Mouse (Mus musculus) brain, adult 2 months (tissue): ENCODE data around the gene Memo1.
A peak's percentile ranks its signal among the peaks of the same experiment; 100 is the strongest.
"Not testable (repeated sequence)": the region's sequence is repeated elsewhere in the genome, so short reads cannot be mapped to it uniquely, and the experiment has no call there.

Experiments
- DNase-seq: peaks from one replicate; pipeline ENCODE4 v3.0.0; 2011; ENCODE audit warnings: low read depth, low spot score

Gene Memo1

GRCm38 (mm10) chr17:74264333-74265155, 30.8 kb downstream of the Memo1 start:
- peak; percentile 29 for DNase-seq

- no peak for DNase-seq
Observed at GRCm38 (mm10) chr17:74262415-74262814, 32.9 kb downstream of the Memo1 start.

- DNase-seq, result no peak
Observed at GRCm38 (mm10) chr17:74245284-74245683, 50.0 kb downstream of the Memo1 start.

GRCm38 (mm10) chr17:74242788-74243187, 52.5 kb downstream of the Memo1 start:
- no peak for DNase-seq

GRCm38 (mm10) chr17:74240322-74240721, 55.0 kb downstream of the Memo1 start:
- no peak for DNase-seq

GRCm38 (mm10) chr17:74228131-74228759, 67.1 kb downstream of the Memo1 start:
- no peak for DNase-seq

- DNase-seq, result no peak
Observed at GRCm38 (mm10) chr17:74217304-74217703, 78.0 kb downstream of the Memo1 start.

GRCm38 (mm10) chr17:74212831-74213524, 82.3 kb downstream of the Memo1 start:
- DNase-seq, result not testable (repeated sequence)

GRCm38 (mm10) chr17:74209143-74209908, 86.0 kb downstream of the Memo1 start:
- no peak for DNase-seq

- DNase-seq, result peak; percentile 44
Observed at GRCm38 (mm10) chr17:74195943-74196342, 99.4 kb downstream of the Memo1 start.

GRCm38 (mm10) chr17:74194755-74195154, 100.6 kb downstream of the Memo1 start:
- peak; percentile 24 for DNase-seq

GRCm38 (mm10) chr17:74193463-74193862, 101.9 kb downstream of the Memo1 start:
- peak; percentile 69 for DNase-seq

- DNase-seq, result no peak
Observed at GRCm38 (mm10) chr17:74191446-74191845, 103.9 kb downstream of the Memo1 start.

- DNase-seq, result no peak
Observed at GRCm38 (mm10) chr17:74186197-74186596, 109.1 kb downstream of the Memo1 start.

GRCm38 (mm10) chr17:74184739-74185138, 110.6 kb downstream of the Memo1 start:
- DNase-seq, result no peak

- DNase-seq, result no peak
Observed at GRCm38 (mm10) chr17:74180889-74181288, 114.4 kb downstream of the Memo1 start.

- not testable (repeated sequence) for DNase-seq
Observed at GRCm38 (mm10) chr17:74179640-74180039, 115.7 kb downstream of the Memo1 start.

GRCm38 (mm10) chr17:74173726-74174125, 121.6 kb downstream of the Memo1 start:
- no peak for DNase-seq

GRCm38 (mm10) chr17:74172834-74173233, 122.5 kb downstream of the Memo1 start:
- DNase-seq, result no peak

- peak; percentile 48 for DNase-seq
Observed at GRCm38 (mm10) chr17:74159443-74159894, 135.9 kb downstream of the Memo1 start.

- peak; percentile 5 for DNase-seq
Observed at GRCm38 (mm10) chr17:74158161-74158560, 137.2 kb downstream of the Memo1 start.
